Mouse (Mus musculus) E14TG2a.4 (cell line): ENCODE results near the gene Gm28048.

Experiments
- H3K27me3 ChIP-seq: 2 replicates; pipeline ENCODE4 v1.6.1; 2014; ENCODE audit warnings: low read length, control low read depth; ENCODE audit not compliant: insufficient read depth
- H3K36me3 ChIP-seq: 2 replicates; pipeline ENCODE4 v1.6.1; 2014; ENCODE audit warnings: low read length, control low read depth; ENCODE audit not compliant: insufficient read depth
- H3K4me1 ChIP-seq: replicated peaks from 2 replicates; pipeline ENCODE4 v1.6.1; 2014; ENCODE audit warnings: low read depth, low read length, control low read depth
- H3K4me3 ChIP-seq: replicated peaks from 2 replicates; pipeline ENCODE4 v1.5.1; 2014; ENCODE audit warnings: mild to moderate bottlenecking, low read length
- H3K9me3 ChIP-seq: 2 replicates; pipeline ENCODE4 v1.6.1; 2014; ENCODE audit warnings: low read length, control low read depth
- CTCF ChIP-seq: conservative IDR thresholded peaks from 2 replicates; pipeline ENCODE4 v1.5.1; 2014; ENCODE audit warnings: low read length
- NANOG ChIP-seq: IDR thresholded peaks from 2 replicates; pipeline ENCODE4 v1.6.1; 2014; ENCODE audit warnings: borderline replicate concordance, low read length, mixed read lengths
- POU5F1 ChIP-seq: IDR thresholded peaks from 2 replicates; pipeline ENCODE4 v1.6.1; 2014; ENCODE audit warnings: low read length, borderline replicate concordance

The Gm28048 gene

DNA sequence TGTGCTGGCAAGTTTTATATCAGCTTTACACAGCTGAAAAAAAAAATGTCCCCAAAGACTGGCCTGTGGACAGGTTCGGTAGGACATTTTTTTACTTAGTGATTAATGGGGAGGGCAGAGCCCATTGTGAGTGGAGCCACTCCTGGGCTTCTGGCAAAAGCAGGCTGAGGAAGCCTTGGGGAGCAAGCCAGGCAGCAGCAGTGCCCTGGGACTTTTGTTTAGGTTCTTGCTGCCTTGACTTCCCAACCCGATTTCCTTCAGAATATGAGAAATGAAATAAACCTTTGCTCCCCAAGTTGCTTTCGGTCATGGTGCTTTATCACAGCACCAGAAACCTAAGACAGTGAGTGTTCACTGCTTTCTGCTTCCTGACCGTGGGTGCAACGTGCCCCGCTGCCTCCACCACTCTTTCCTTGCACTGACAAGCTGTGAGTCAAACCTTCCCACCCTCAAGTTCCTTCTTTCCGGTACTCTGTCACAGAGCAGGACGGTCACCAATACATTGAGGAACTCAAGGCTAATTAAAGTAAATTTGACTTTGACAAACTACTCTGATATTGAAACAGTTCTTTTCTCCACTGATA, 53.2 kb downstream of the Gm28048 start:
- no peaks in the 10 kb centered on the region for H3K9me3 ChIP-seq
- peaks cover 3% of the 10 kb centered on the region; the same call in 1 of the 2 replicates for H3K36me3 ChIP-seq
- H3K4me1 ChIP-seq, result peaks cover 41% of the 10 kb centered on the region
- no peaks in the 10 kb centered on the region for H3K27me3 ChIP-seq
- no peak overlapping the region for H3K4me3 ChIP-seq
- TF ChIP-seq CTCF, result no peak
- TF ChIP-seq POU5F1, result no peak
- TF ChIP-seq NANOG, result no peak

DNA sequence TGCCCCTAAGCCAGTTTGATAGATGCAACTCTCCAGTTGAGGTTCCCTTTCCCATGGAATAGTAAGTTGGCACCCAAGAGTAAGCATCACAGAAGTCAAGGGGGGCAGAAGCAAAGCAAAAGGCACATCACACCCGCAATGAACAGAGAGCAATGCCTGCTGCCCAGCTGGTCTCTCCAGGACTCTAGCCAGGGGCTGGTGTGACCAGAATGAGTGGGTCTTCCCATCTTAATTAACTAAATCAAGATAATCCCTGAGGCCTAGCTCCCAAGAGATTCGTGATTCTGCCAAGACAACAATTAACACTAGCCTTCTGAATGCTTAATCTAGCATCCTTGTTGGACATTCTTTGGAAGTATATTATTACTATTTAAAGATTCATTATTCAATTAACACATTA, 58.3 kb downstream of the Gm28048 start:
- H3K9me3 ChIP-seq, result no peaks in the 10 kb centered on the region
- no peaks in the 10 kb centered on the region for H3K27me3 ChIP-seq
- H3K4me1 ChIP-seq, result peaks cover 28% of the 10 kb centered on the region
- H3K36me3 ChIP-seq, result no peaks in the 10 kb centered on the region; the same call in 1 of the 2 replicates
- no peak for TF ChIP-seq CTCF
- no peak for TF ChIP-seq NANOG
- no peak for TF ChIP-seq POU5F1
- H3K4me3 ChIP-seq, result no peak overlapping the region

DNA sequence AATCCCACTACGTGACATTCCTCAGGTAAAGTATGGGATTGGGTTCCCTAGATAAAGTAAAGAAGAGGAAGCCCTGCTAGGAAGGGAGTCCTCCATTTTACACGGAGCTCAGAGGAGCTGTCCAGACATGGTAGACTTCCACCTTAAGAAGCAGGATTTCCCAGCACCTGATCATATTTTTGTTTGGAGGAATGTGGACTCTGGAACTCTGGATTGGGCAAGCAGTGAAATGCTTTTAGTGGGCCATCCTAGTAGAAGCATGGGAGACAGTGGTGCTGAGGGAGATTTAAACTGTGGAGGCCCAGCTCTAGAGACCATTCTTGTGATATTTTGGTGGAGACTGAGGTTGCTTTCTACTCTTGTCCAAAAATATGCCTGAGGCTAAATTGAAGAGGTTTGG, 59.3 kb downstream of the Gm28048 start:
- Histone ChIP-seq H3K27me3 (no peaks in the 10 kb centered on the region), H3K4me3 (no peak overlapping the region), H3K36me3 (no peaks in the 10 kb centered on the region), H3K9me3 (peaks cover 4% of the 10 kb centered on the region; the same call in 1 of the 2 replicates), H3K4me1 (peaks cover 25% of the 10 kb centered on the region)
- TF ChIP-seq CTCF (no peak), NANOG (no peak)

DNA sequence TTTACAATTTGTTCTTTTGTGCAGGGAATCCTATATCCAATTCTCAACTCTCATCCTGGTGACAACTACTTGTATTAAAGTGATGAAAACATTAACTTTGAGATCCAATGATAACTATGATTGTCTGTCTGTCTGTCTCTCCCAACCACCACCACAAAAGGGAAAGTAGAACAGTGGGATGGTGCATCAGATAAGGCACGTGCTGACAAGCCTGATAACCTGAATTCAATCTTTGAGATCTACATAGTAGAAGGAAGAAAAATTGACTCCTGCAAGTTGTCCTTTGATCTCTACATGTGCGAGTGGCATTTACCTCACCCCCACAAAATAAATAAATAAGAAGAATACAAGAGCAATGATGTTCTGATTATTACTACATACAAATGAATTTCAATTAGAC, 62.6 kb downstream of the Gm28048 start:
- Histone ChIP-seq H3K4me3 (no peak overlapping the region), H3K36me3 (no peaks in the 10 kb centered on the region), H3K27me3 (no peaks in the 10 kb centered on the region), H3K9me3 (peaks cover 10% of the 10 kb centered on the region; the same call in 1 of the 2 replicates), H3K4me1 (peaks cover 16% of the 10 kb centered on the region; the same call in 1 of the 2 replicates)
- TF ChIP-seq CTCF (no peak), NANOG (no peak), POU5F1 (no peak)

DNA sequence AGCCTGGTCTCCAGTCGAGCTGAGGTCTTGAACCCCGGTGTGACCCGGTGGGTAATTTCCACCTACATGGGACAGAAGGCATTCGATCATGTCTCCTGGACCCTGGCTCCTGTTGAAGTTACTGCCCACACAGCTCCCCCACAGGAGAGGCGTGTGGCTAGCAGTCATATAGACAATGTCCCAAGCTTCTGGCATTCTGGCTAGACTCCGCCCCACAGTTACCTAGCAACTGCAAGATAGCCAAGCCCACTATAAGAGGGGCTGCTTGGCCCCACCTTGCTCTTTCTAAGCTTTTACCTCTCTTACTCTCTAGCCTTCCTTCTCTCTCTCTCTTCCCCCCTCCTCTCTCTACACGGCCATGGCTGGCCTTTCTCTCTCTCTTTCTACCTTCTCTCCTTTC, 64.1 kb downstream of the Gm28048 start:
- peaks cover 5% of the 10 kb centered on the region; the same call in 1 of the 2 replicates for H3K36me3 ChIP-seq
- no peak for TF ChIP-seq POU5F1
- no peak for TF ChIP-seq NANOG
- no peak for TF ChIP-seq CTCF
- peaks cover 10% of the 10 kb centered on the region; the same call in 1 of the 2 replicates for H3K9me3 ChIP-seq
- H3K4me1 ChIP-seq, result peaks cover 12% of the 10 kb centered on the region; the same call in 1 of the 2 replicates
- no peak overlapping the region for H3K4me3 ChIP-seq
- no peaks in the 10 kb centered on the region for H3K27me3 ChIP-seq

DNA sequence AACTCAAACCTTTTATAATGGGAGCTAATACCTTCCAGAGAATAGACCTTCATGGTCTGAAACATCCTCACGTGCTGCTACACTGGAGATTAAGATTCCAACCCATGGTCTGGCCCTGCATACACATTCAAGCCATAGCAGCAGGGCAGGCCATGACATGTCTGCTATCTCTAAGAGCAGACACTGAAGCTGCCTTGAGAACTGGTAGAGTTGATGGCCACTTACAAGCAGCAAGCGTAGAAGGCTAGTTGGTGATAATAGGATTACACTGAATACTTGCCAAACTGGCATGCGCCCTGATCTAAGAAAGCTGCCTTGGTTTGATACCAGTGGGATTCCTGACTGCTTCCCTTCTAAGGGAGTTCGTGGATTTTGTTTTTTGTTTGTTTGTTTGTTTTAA, 68.1 kb downstream of the Gm28048 start:
- no peak overlapping the region for H3K4me3 ChIP-seq
- TF ChIP-seq NANOG, result no peak
- TF ChIP-seq CTCF, result no peak
- no peak for TF ChIP-seq POU5F1
- H3K4me1 ChIP-seq, result peaks cover 7% of the 10 kb centered on the region; the same call in 1 of the 2 replicates
- peaks cover 5% of the 10 kb centered on the region; the same call in 1 of the 2 replicates for H3K36me3 ChIP-seq
- H3K9me3 ChIP-seq, result peaks cover 10% of the 10 kb centered on the region; the same call in 1 of the 2 replicates
- H3K27me3 ChIP-seq, result no peaks in the 10 kb centered on the region

DNA sequence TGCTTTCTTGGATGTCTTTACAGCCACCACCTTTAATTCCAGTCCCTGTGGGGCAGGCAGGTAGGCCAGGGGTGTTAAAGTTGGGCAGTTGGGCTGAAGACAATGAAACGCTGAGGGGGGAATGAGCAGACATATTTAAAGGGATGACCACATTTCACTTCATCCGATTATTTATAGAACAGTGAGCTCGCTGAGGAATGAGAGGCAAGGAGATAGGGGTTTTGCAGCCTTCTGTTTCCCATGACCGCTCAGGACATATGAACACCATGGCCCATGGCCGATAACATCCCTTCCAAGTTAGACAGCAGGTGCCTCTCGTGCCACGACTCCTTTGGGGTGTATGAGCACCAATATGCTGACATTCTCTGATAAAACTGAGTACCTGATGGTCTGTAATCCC, 70.1 kb downstream of the Gm28048 start:
- Histone ChIP-seq H3K27me3 (no peaks in the 10 kb centered on the region), H3K4me3 (no peak overlapping the region), H3K4me1 (no peaks in the 10 kb centered on the region), H3K9me3 (no peaks in the 10 kb centered on the region), H3K36me3 (peaks cover 5% of the 10 kb centered on the region; the same call in 1 of the 2 replicates)
- TF ChIP-seq POU5F1, result no peak
- TF ChIP-seq CTCF, result no peak
- no peak for TF ChIP-seq NANOG

DNA sequence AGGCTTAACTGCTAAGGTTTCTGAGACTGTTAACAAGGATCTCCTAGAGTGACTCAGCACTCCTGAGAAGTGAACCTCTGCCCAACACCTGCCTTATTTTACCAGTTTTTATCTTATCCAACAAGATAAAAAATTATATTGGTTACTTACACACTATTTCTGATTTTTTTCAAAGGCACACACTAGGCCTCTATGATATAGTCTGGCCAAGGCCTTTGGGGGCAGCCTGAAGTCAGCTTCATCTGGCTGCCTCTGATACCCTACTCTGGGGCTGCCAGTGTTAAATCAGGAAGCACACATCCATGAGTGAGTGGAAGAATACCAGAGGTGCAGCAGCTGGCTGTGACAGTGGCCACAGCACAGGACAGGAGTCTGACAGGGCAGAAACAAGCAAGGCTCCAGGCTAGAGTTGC, 75.4 kb downstream of the Gm28048 start:
- TF ChIP-seq CTCF (no peak), NANOG (no peak), POU5F1 (no peak)
- 0 out of 2 replicates have a peak, but pooled peaks cover 3% of the 10 kb centered on the region for H3K4me1 ChIP-seq
- H3K9me3 ChIP-seq, result peaks cover 30% of the 10 kb centered on the region
- peaks cover 9% of the 10 kb centered on the region for H3K36me3 ChIP-seq
- no peaks in the 10 kb centered on the region for H3K27me3 ChIP-seq
- H3K4me3 ChIP-seq, result no peak overlapping the region

DNA sequence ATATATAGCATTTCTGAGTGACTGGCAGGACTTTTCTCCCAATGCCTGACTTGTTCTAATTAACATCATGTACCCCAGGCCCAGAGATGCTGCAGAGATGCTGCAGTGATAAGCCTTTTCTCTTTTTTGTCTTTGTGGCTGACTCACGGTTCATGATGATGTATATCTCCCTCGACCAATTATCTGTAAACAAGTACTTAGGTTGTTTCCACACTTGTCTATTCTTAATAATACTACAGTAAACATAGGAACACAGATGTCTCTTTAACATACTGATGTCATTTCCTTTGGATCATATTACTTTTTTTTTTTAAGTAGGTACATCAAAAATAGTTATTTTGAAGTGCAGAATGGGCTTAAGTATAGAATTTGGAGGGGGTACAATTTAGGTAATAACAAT, 79.0 kb downstream of the Gm28048 start:
- no peak overlapping the region for H3K4me3 ChIP-seq
- H3K36me3 ChIP-seq, result peaks cover 33% of the 10 kb centered on the region
- H3K9me3 ChIP-seq, result peaks cover 48% of the 10 kb centered on the region
- H3K27me3 ChIP-seq, result no peaks in the 10 kb centered on the region
- peaks cover 16% of the 10 kb centered on the region for H3K4me1 ChIP-seq
- TF ChIP-seq NANOG, result no peak
